Mouse (Mus musculus) MEL (cell line): ENCODE measurements around the gene Prm3.

Experiments
- CHD1 ChIP-seq: IDR thresholded peaks from 2 replicates; pipeline ENCODE4 v1.6.1; 2012; ENCODE audit warnings: low read depth, mild to moderate bottlenecking, inconsistent platforms, low read length, improper control_type of control experiment
- CTCF ChIP-seq, 3 experiments: IDR thresholded peaks in 2 of 3; conservative IDR thresholded peaks in 1 of 3; 2 replicates each; pipeline ENCODE4 v1.5.1; 2011 to 2012; ENCODE audit warnings: low read length in 3 of 3, low read depth in 2 of 3, mild to moderate bottlenecking in 2 of 3, improper control_type of control experiment in 1 of 3, inconsistent platforms in 1 of 3, mixed read lengths in 1 of 3, moderate library complexity in 1 of 3; ENCODE audit not compliant: control insufficient read depth in 1 of 3, insufficient read depth in 1 of 3, poor library complexity in 1 of 3, severe bottlenecking in 1 of 3
- EP300 ChIP-seq, 2 experiments: IDR thresholded peaks; 2 replicates each; pipeline ENCODE4 v1.6.1; 2011; ENCODE audit warnings: improper control_type of control experiment in 2 of 2, low read length in 2 of 2, low read depth in 1 of 2, mild to moderate bottlenecking in 1 of 2
- ETS1 ChIP-seq: IDR thresholded peaks from 2 replicates; pipeline ENCODE4 v1.6.1; 2012; ENCODE audit warnings: low read depth, mild to moderate bottlenecking, inconsistent platforms, low read length, improper control_type of control experiment, moderate library complexity
- GATA1 ChIP-seq: IDR thresholded peaks from 2 replicates; pipeline ENCODE4 v1.6.1; 2011; ENCODE audit warnings: low read depth, low read length, improper control_type of control experiment
- MAX ChIP-seq: IDR thresholded peaks from 2 replicates; pipeline ENCODE4 v1.6.1; 2011; ENCODE audit warnings: low read length, improper control_type of control experiment
- MAZ ChIP-seq: IDR thresholded peaks from 2 replicates; pipeline ENCODE4 v1.6.1; 2012; ENCODE audit warnings: low read depth, mild to moderate bottlenecking, inconsistent platforms, low read length, improper control_type of control experiment
- MXI1 ChIP-seq: IDR thresholded peaks from 2 replicates; pipeline ENCODE4 v1.6.1; 2011; ENCODE audit warnings: mild to moderate bottlenecking, low read depth, low read length, improper control_type of control experiment
- NELFE ChIP-seq: IDR thresholded peaks from 2 replicates; pipeline ENCODE4 v1.6.1; 2011; ENCODE audit warnings: low read depth, low read length, improper control_type of control experiment
- POLR2A ChIP-seq, 2 experiments: IDR thresholded peaks; 2 replicates each; pipeline ENCODE4 v1.6.1; 2011 to 2012; ENCODE audit warnings: low read length in 2 of 2, mild to moderate bottlenecking in 2 of 2, control low read depth in 1 of 2, improper control_type of control experiment in 1 of 2, low read depth in 1 of 2, moderate library complexity in 1 of 2; ENCODE audit not compliant: control insufficient read depth in 1 of 2, insufficient read depth in 1 of 2, poor library complexity in 1 of 2
- TAL1 ChIP-seq: IDR thresholded peaks from 2 replicates; pipeline ENCODE4 v1.6.1; 2012; ENCODE audit warnings: mild to moderate bottlenecking, inconsistent platforms, low read length, moderate library complexity, mixed read lengths
- ZMIZ1 ChIP-seq: IDR thresholded peaks from 2 replicates; pipeline ENCODE4 v1.6.1; 2012; ENCODE audit warnings: low read depth, mild to moderate bottlenecking, inconsistent platforms, low read length, improper control_type of control experiment, moderate library complexity
- ZNF384 ChIP-seq: IDR thresholded peaks from 2 replicates; pipeline ENCODE4 v1.6.1; 2012; ENCODE audit warnings: low read depth, mild to moderate bottlenecking, inconsistent platforms, low read length, improper control_type of control experiment

GRCm38 (mm10) chr16:10788271-10788670, 2.4 kb downstream of the Prm3 start, which contains the start of gene Tnp2:
- TF ChIP-seq CTCF (IDR thresholded peaks at IDR 0.05 in 2 of 3, conservative IDR thresholded peaks at IDR 0.05 in 1 of 3; ENCODE audit: control insufficient read depth in 1 of 3, insufficient read depth in 1 of 3, low read depth in 2 of 3, low read length in 3 of 3, poor library complexity in 1 of 3, severe bottlenecking in 1 of 3) (no peak), EP300 (IDR thresholded peaks at IDR 0.05; ENCODE audit: low read depth in 1 of 2, low read length in 2 of 2) (no peak), TAL1 (no peak), NELFE (no peak), POLR2A (IDR thresholded peaks at IDR 0.05; ENCODE audit: control insufficient read depth in 1 of 2, insufficient read depth in 1 of 2, low read depth in 1 of 2, low read length in 2 of 2, poor library complexity in 1 of 2) (no peak), CHD1 (no peak), GATA1 (no peak), ETS1 (no peak), MAZ (no peak), MAX (no peak), ZNF384 (no peak), MXI1 (no peak), ZMIZ1 (no peak)
